Mouse (Mus musculus): ENCODE measurements around the gene Uqcrfs1. TPM values are rescaled to one million over a fixed set of nuclear protein-coding genes. Genes with fewer than 3 reads are reported as not detected.

Gene Uqcrfs1
- polyA plus RNA-seq, 1 experiment from 2014 or later: 277 TPM

- Histone ChIP-seq H3K27ac (ENCODE audit: low read depth, low read length) (no peak overlapping the region), H3K4me2 (no peak overlapping the region), H3K9ac (ENCODE audit: low read length) (no peak overlapping the region), H3K4me1 (ENCODE audit: control insufficient read depth, insufficient read depth, low read length) (no peaks in the 10 kb centered on the region), H3K27me3 (ENCODE audit: control insufficient read depth, insufficient read depth, low read length) (no peaks in the 10 kb centered on the region), H3K36me3 (ENCODE audit: control insufficient read depth, insufficient read depth, low read length) (no peaks in the 10 kb centered on the region), H3K9me3 (ENCODE audit: control insufficient read depth, low read length) (no peaks in the 10 kb centered on the region), H3K4me3 (ENCODE audit: low read depth, low read length) (no peak overlapping the region)
- DNase-seq (ENCODE audit: low spot score, missing footprints): peak; percentile 53
- whole genome bisulfite sequencing: 87% methylated on average over 5 of the region's 5 CpGs
- no peak for ATAC-seq (ENCODE audit: low FRiP score)
Measured at GRCm38 (mm10) chr13:30523246-30523891, 21.8 kb downstream of the Uqcrfs1 start.

DNA sequence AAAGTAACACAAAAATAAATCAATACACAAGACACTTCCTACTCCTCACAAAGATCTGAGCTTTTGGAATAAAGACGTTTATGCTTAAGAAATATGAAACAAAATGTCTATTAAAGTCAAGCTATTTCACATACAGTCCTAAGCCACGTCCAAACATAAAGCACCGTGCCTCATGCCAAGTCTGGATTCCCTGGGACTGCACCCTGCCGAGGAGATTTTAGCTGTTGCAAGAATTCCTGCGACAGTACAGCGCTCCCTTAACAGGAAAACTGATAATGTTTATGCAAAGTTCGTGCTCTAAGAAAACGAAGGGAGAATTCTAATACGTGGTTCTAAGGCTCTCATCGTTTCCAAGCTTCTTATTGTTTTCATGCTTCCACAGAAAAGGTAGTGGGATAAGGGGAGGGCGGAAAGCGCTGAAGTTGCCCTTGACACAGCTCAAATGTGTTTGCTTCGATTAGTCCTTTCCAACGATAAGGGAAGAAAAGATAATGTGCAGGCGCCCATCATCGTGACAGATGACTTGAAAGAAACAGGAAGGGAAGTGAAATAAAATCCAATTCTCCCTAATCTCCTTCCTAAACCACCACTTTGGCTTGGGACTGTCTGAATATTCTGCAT, 23.8 kb downstream of the Uqcrfs1 start:
- ATAC-seq (ENCODE audit: low FRiP score): no peak
- no peaks in the 10 kb centered on the region for H3K36me3 ChIP-seq (ENCODE audit: control insufficient read depth, insufficient read depth, low read length)
- WGBS: 77% methylated on average over 16 of the region's 16 CpGs
- no peaks in the 10 kb centered on the region for H3K27me3 ChIP-seq (ENCODE audit: control insufficient read depth, insufficient read depth, low read length)
- no peak overlapping the region for H3K4me2 ChIP-seq
- no peak overlapping the region for H3K4me3 ChIP-seq (ENCODE audit: low read depth, low read length)
- H3K9ac ChIP-seq (ENCODE audit: low read length): no peak overlapping the region
- no peaks in the 10 kb centered on the region for H3K4me1 ChIP-seq (ENCODE audit: control insufficient read depth, insufficient read depth, low read length)
- peak; percentile 78 for DNase-seq (ENCODE audit: low spot score, missing footprints)
- no peaks in the 10 kb centered on the region for H3K9me3 ChIP-seq (ENCODE audit: control insufficient read depth, low read length)
- no peak overlapping the region for H3K27ac ChIP-seq (ENCODE audit: low read depth, low read length)

DNA sequence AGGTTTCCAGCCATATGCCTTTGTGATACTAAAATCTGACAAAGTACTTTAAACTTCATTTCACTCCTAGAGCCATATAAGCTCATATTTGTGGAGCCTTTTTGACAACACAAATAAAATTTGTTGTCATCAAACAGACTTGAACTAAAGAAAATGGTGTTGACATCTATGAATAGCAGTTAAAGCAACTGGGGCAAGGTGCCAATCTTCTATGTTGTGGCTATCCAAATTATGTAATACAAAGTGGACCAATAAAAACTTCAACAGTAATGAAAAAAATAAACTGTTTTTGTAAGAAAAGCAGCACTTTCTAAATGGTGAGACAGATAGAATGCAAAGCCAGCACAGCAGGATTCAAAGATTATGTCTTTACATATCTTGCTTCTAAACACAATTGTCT, 27.0 kb downstream of the Uqcrfs1 start:
- Histone ChIP-seq H3K9me3 (ENCODE audit: control insufficient read depth, low read length) (no peaks in the 10 kb centered on the region), H3K9ac (ENCODE audit: low read length) (no peak overlapping the region), H3K4me2 (no peak overlapping the region), H3K4me3 (ENCODE audit: low read depth, low read length) (no peak overlapping the region), H3K4me1 (ENCODE audit: control insufficient read depth, insufficient read depth, low read length) (no peaks in the 10 kb centered on the region), H3K27me3 (ENCODE audit: control insufficient read depth, insufficient read depth, low read length) (no peaks in the 10 kb centered on the region), H3K36me3 (ENCODE audit: control insufficient read depth, insufficient read depth, low read length) (no peaks in the 10 kb centered on the region), H3K27ac (ENCODE audit: low read depth, low read length) (no peak overlapping the region)
- no peak for ATAC-seq (ENCODE audit: low FRiP score)
- DNase-seq (ENCODE audit: low spot score, missing footprints): no peak

GRCm38 (mm10) chr13:30507651-30508050, 37.5 kb downstream of the Uqcrfs1 start:
- Histone ChIP-seq H3K9me3 (ENCODE audit: control insufficient read depth, low read length) (no peaks in the 10 kb centered on the region), H3K36me3 (ENCODE audit: control insufficient read depth, insufficient read depth, low read length) (no peaks in the 10 kb centered on the region), H3K27me3 (ENCODE audit: control insufficient read depth, insufficient read depth, low read length) (no peaks in the 10 kb centered on the region), H3K4me1 (ENCODE audit: control insufficient read depth, insufficient read depth, low read length) (no peaks in the 10 kb centered on the region), H3K9ac (ENCODE audit: low read length) (no peak overlapping the region), H3K4me2 (no peak overlapping the region), H3K4me3 (ENCODE audit: low read depth, low read length) (no peak overlapping the region), H3K27ac (ENCODE audit: low read depth, low read length) (no peak overlapping the region)
- ATAC-seq (ENCODE audit: low FRiP score): no peak
- 84% methylated on average over 4 of the region's 4 CpGs for WGBS
- no peak for DNase-seq (ENCODE audit: low spot score, missing footprints)

- no peak for DNase-seq (ENCODE audit: low spot score, missing footprints)
- WGBS: 37% methylated on average over 7 of the region's 7 CpGs
- H3K4me3 ChIP-seq (ENCODE audit: low read depth, low read length): no peak overlapping the region
Measured at GRCm38 (mm10) chr13:30501860-30502395, 43.2 kb downstream of the Uqcrfs1 start.

More at GRCm38 (mm10) chr13:30501860-30502395, 43.2 kb downstream of the Uqcrfs1 start:
- H3K9ac ChIP-seq (ENCODE audit: low read length): no peak overlapping the region
- H3K27me3 ChIP-seq (ENCODE audit: control insufficient read depth, insufficient read depth, low read length): no peaks in the 10 kb centered on the region
- no peaks in the 10 kb centered on the region for H3K4me1 ChIP-seq (ENCODE audit: control insufficient read depth, insufficient read depth, low read length)
- no peaks in the 10 kb centered on the region for H3K9me3 ChIP-seq (ENCODE audit: control insufficient read depth, low read length)
- no peak overlapping the region for H3K27ac ChIP-seq (ENCODE audit: low read depth, low read length)
- no peaks in the 10 kb centered on the region for H3K36me3 ChIP-seq (ENCODE audit: control insufficient read depth, insufficient read depth, low read length)
- H3K4me2 ChIP-seq: no peak overlapping the region
- ATAC-seq (ENCODE audit: low FRiP score): no peak

Other genes with a start within 250 kb of the Uqcrfs1 start
- 1.3 and 1.7 TPM in 2 replicates for gene Agtr1a, start 208.9 kb downstream of the Uqcrfs1 start, polyA plus RNA-seq (2014; fragmentation: Nextera tagmentation; extraction: Ambion mirVana)
- gene Dusp22, start 114.6 kb upstream of the Uqcrfs1 start, polyA plus RNA-seq (2014; fragmentation: Nextera tagmentation; extraction: Ambion mirVana): 15.6 and 16.2 TPM in 2 replicates
- 0.03 and 0.04 TPM in 2 replicates for gene Irf4, start 203.9 kb upstream of the Uqcrfs1 start, polyA plus RNA-seq (2014; fragmentation: Nextera tagmentation; extraction: Ambion mirVana)